Mouse (Mus musculus): ENCODE measurements at regions not wholly inside any gene's neighbourhood (a gene's known extent, or its start where the extent isn't known, plus 50 kb on each side); places are given as distances from the start of the nearest gene placed in this dataset.

GRCm38 (mm10) chr1:52366386-52366785 lies 133.4 kb upstream of the Gls start:
- Histone ChIP-seq H3K27me3 (ENCODE audit: control insufficient read depth, insufficient read depth, low read length) (no peaks in the 10 kb centered on the region), H3K36me3 (ENCODE audit: control insufficient read depth, insufficient read depth, low read length) (no peaks in the 10 kb centered on the region), H3K27ac (ENCODE audit: control insufficient read depth, insufficient read depth, low read depth, low read length) (no peak overlapping the region), H3K4me3 (ENCODE audit: control insufficient read depth, low read depth, low read length) (no peak overlapping the region), H3K4me1 (ENCODE audit: control insufficient read depth, insufficient read depth, low read length) (no peaks in the 10 kb centered on the region)
- TF ChIP-seq CTCF (IDR thresholded peaks at IDR 0.05; ENCODE audit: control insufficient read depth, insufficient read depth, insufficient replicate concordance, low read depth, low read length) (no peak), POLR2A (IDR thresholded peaks at IDR 0.05; ENCODE audit: control insufficient read depth, low read depth, low read length) (no peak)

GRCm38 (mm10) chr1:52363625-52364024 lies 130.6 kb upstream of the Gls start:
- TF ChIP-seq POLR2A (IDR thresholded peaks at IDR 0.05; ENCODE audit: control insufficient read depth, low read depth, low read length): no peak
- TF ChIP-seq CTCF (IDR thresholded peaks at IDR 0.05; ENCODE audit: control insufficient read depth, insufficient read depth, insufficient replicate concordance, low read depth, low read length): no peak
- Histone ChIP-seq H3K36me3 (ENCODE audit: control insufficient read depth, insufficient read depth, low read length) (no peaks in the 10 kb centered on the region), H3K4me3 (ENCODE audit: control insufficient read depth, low read depth, low read length) (no peak overlapping the region), H3K27me3 (ENCODE audit: control insufficient read depth, insufficient read depth, low read length) (no peaks in the 10 kb centered on the region), H3K4me1 (ENCODE audit: control insufficient read depth, insufficient read depth, low read length) (no peaks in the 10 kb centered on the region), H3K27ac (ENCODE audit: control insufficient read depth, insufficient read depth, low read depth, low read length) (no peak overlapping the region)

- no peak overlapping the region for H3K4me3 ChIP-seq (ENCODE audit: control insufficient read depth, low read depth, low read length)
- no peaks in the 10 kb centered on the region for H3K27me3 ChIP-seq (ENCODE audit: control insufficient read depth, insufficient read depth, low read length)
- no peak overlapping the region for H3K27ac ChIP-seq (ENCODE audit: control insufficient read depth, insufficient read depth, low read depth, low read length)
- no peaks in the 10 kb centered on the region for H3K4me1 ChIP-seq (ENCODE audit: control insufficient read depth, insufficient read depth, low read length)
- no peaks in the 10 kb centered on the region for H3K36me3 ChIP-seq (ENCODE audit: control insufficient read depth, insufficient read depth, low read length)
- TF ChIP-seq POLR2A (IDR thresholded peaks at IDR 0.05; ENCODE audit: control insufficient read depth, low read depth, low read length) (no peak), CTCF (IDR thresholded peaks at IDR 0.05; ENCODE audit: control insufficient read depth, insufficient read depth, insufficient replicate concordance, low read depth, low read length) (no peak)
Observed at GRCm38 (mm10) chr1:52362976-52363375, 129.9 kb upstream of the Gls start.

GRCm38 (mm10) chr1:52354041-52354582 lies 121.1 kb upstream of the Gls start:
- Histone ChIP-seq H3K27me3 (ENCODE audit: control insufficient read depth, insufficient read depth, low read length) (no peaks in the 10 kb centered on the region), H3K4me3 (ENCODE audit: control insufficient read depth, low read depth, low read length) (no peak overlapping the region), H3K4me1 (ENCODE audit: control insufficient read depth, insufficient read depth, low read length) (no peaks in the 10 kb centered on the region), H3K27ac (ENCODE audit: control insufficient read depth, insufficient read depth, low read depth, low read length) (peak overlapping the region; percentile 43; the same call in 1 of the 2 replicates), H3K36me3 (ENCODE audit: control insufficient read depth, insufficient read depth, low read length) (no peaks in the 10 kb centered on the region)
- no peak for TF ChIP-seq CTCF (IDR thresholded peaks at IDR 0.05; ENCODE audit: control insufficient read depth, insufficient read depth, insufficient replicate concordance, low read depth, low read length)
- TF ChIP-seq POLR2A (IDR thresholded peaks at IDR 0.05; ENCODE audit: control insufficient read depth, low read depth, low read length): no peak

GRCm38 (mm10) chr1:52342127-52342526 lies 109.1 kb upstream of the Gls start:
- no peak for TF ChIP-seq POLR2A (IDR thresholded peaks at IDR 0.05; ENCODE audit: control insufficient read depth, low read depth, low read length)
- no peak for TF ChIP-seq CTCF (IDR thresholded peaks at IDR 0.05; ENCODE audit: control insufficient read depth, insufficient read depth, insufficient replicate concordance, low read depth, low read length)

GRCm38 (mm10) chr1:52338704-52339103 lies 105.7 kb upstream of the Gls start:
- no peak overlapping the region for H3K4me3 ChIP-seq (ENCODE audit: control insufficient read depth, low read depth, low read length)
- H3K27ac ChIP-seq (ENCODE audit: control insufficient read depth, insufficient read depth, low read depth, low read length): no peak overlapping the region
- TF ChIP-seq POLR2A (IDR thresholded peaks at IDR 0.05; ENCODE audit: control insufficient read depth, low read depth, low read length) (no peak), CTCF (IDR thresholded peaks at IDR 0.05; ENCODE audit: control insufficient read depth, insufficient read depth, insufficient replicate concordance, low read depth, low read length) (no peak)
- no peaks in the 10 kb centered on the region for H3K36me3 ChIP-seq (ENCODE audit: control insufficient read depth, insufficient read depth, low read length)
- H3K27me3 ChIP-seq (ENCODE audit: control insufficient read depth, insufficient read depth, low read length): no peaks in the 10 kb centered on the region
- no peaks in the 10 kb centered on the region for H3K4me1 ChIP-seq (ENCODE audit: control insufficient read depth, insufficient read depth, low read length)

More at GRCm38 (mm10) chr1:52342127-52342526, 109.1 kb upstream of the Gls start:
- Histone ChIP-seq H3K4me3 (ENCODE audit: control insufficient read depth, low read depth, low read length) (no peak overlapping the region), H3K36me3 (ENCODE audit: control insufficient read depth, insufficient read depth, low read length) (no peaks in the 10 kb centered on the region), H3K27ac (ENCODE audit: control insufficient read depth, insufficient read depth, low read depth, low read length) (no peak overlapping the region), H3K4me1 (ENCODE audit: control insufficient read depth, insufficient read depth, low read length) (no peaks in the 10 kb centered on the region), H3K27me3 (ENCODE audit: control insufficient read depth, insufficient read depth, low read length) (no peaks in the 10 kb centered on the region)

- H3K4me3 ChIP-seq (ENCODE audit: control insufficient read depth, low read depth, low read length): no peak overlapping the region
- H3K27ac ChIP-seq (ENCODE audit: control insufficient read depth, insufficient read depth, low read depth, low read length): no peak overlapping the region
- no peaks in the 10 kb centered on the region for H3K4me1 ChIP-seq (ENCODE audit: control insufficient read depth, insufficient read depth, low read length)
- TF ChIP-seq POLR2A (IDR thresholded peaks at IDR 0.05; ENCODE audit: control insufficient read depth, low read depth, low read length): no peak
- TF ChIP-seq CTCF (IDR thresholded peaks at IDR 0.05; ENCODE audit: control insufficient read depth, insufficient read depth, insufficient replicate concordance, low read depth, low read length): no peak
- H3K27me3 ChIP-seq (ENCODE audit: control insufficient read depth, insufficient read depth, low read length): no peaks in the 10 kb centered on the region
- H3K36me3 ChIP-seq (ENCODE audit: control insufficient read depth, insufficient read depth, low read length): no peaks in the 10 kb centered on the region
Observed at GRCm38 (mm10) chr1:52338243-52338642, 105.2 kb upstream of the Gls start.

GRCm38 (mm10) chr1:52336696-52337095 lies 103.7 kb upstream of the Gls start:
- H3K4me3 ChIP-seq (ENCODE audit: control insufficient read depth, low read depth, low read length): no peak overlapping the region
- H3K4me1 ChIP-seq (ENCODE audit: control insufficient read depth, insufficient read depth, low read length): no peaks in the 10 kb centered on the region

More at GRCm38 (mm10) chr1:52336696-52337095, 103.7 kb upstream of the Gls start:
- no peak for TF ChIP-seq CTCF (IDR thresholded peaks at IDR 0.05; ENCODE audit: control insufficient read depth, insufficient read depth, insufficient replicate concordance, low read depth, low read length)
- TF ChIP-seq POLR2A (IDR thresholded peaks at IDR 0.05; ENCODE audit: control insufficient read depth, low read depth, low read length): no peak
- Histone ChIP-seq H3K36me3 (ENCODE audit: control insufficient read depth, insufficient read depth, low read length) (no peaks in the 10 kb centered on the region), H3K27ac (ENCODE audit: control insufficient read depth, insufficient read depth, low read depth, low read length) (no peak overlapping the region), H3K27me3 (ENCODE audit: control insufficient read depth, insufficient read depth, low read length) (no peaks in the 10 kb centered on the region)
